ENCODE assay signal across 1 mouse cellular context in the genomic region with DNA sequence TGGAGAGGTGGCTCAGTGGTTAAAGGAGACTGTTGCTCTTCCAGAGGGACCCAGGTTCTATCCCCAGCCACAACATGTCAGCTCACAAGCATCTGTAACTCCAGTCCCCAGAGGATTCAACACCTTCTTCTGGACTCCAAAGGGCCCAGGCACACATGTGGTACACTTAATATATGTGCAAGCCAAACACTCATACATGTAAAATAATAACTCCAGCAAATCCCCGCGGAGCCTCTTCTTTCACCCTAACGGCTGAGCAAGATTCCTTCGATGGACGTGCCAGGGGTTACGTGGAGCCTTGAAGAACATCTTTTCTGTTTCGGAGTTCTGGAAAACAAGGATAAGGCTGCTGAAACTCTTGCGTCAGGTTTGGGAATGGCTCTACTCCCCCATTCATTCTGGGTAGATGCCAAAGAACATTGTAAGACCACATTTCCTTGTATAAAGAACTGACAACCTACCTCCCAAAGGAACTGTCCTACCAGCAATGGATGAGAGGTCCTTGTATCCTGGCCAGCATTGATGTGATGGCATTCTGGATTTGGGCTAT.
TF ChIP-seq lines count a peak whose summit lies in the region.

No protein-coding gene starts in this region.

TF ChIP-seq in MEL, 35 proteins besides CTCF, POLR2A, EP300 and RAD21 (continued from another document):
- TF ChIP-seq POLR2AphosphoS5 (IDR thresholded peaks at IDR 0.05; ENCODE audit: borderline replicate concordance, low read depth, low read length) (no peak), MAX (IDR thresholded peaks at IDR 0.05; ENCODE audit: low read length) (no peak)
TF ChIP-seq in MEL: peak in this region for 0.
